Mouse (Mus musculus): ENCODE measurements around the gene Ap1g2. TPM values are rescaled to one million over a fixed set of nuclear protein-coding genes. Genes with fewer than 3 reads are reported as not detected.

Gene Ap1g2
- polyA plus RNA-seq, 1 experiment = 2.4 TPM

GRCm38 (mm10) chr14:55094704-55095231, 11.6 kb downstream of the Ap1g2 start, which contains the start of gene Thtpa:
Thtpa (plus strand) TSS chr14:55094784.
- Histone ChIP-seq H3K4me3 (replicated peaks) (peak within 1 kb of the TSS; percentile 91), H3K36me3 (ENCODE audit: control insufficient read depth) (peaks cover 29% of the 10 kb centered on the region), H3K9me3 (ENCODE audit: control insufficient read depth, low read length) (no peaks in the 10 kb centered on the region), H3K27me3 (ENCODE audit: control insufficient read depth) (peaks cover 15% of the 10 kb centered on the region), H3K4me1 (ENCODE audit: control insufficient read depth) (peaks cover 63% of the 10 kb centered on the region)
- TF ChIP-seq GATA1 (IDR thresholded peaks at IDR 0.05; ENCODE audit: low read length) (no peak), TAL1 (IDR thresholded peaks at IDR 0.05; ENCODE audit: low read length) (peak; percentile 34; the same call in 1 of the 3 replicates)

- peak overlapping the region; percentile 91 for H3K4me3 ChIP-seq (replicated peaks)
- peaks cover 63% of the 10 kb centered on the region for H3K4me1 ChIP-seq (ENCODE audit: control insufficient read depth)
- TF ChIP-seq GATA1 (IDR thresholded peaks at IDR 0.05; ENCODE audit: low read length) (no peak), TAL1 (IDR thresholded peaks at IDR 0.05; ENCODE audit: low read length) (no peak)
- peaks cover 21% of the 10 kb centered on the region for H3K36me3 ChIP-seq (ENCODE audit: control insufficient read depth)
- no peaks in the 10 kb centered on the region for H3K9me3 ChIP-seq (ENCODE audit: control insufficient read depth, low read length)
- H3K27me3 ChIP-seq (ENCODE audit: control insufficient read depth) = peaks cover 22% of the 10 kb centered on the region
Measured at GRCm38 (mm10) chr14:55093927-55094326, 12.5 kb downstream of the Ap1g2 start.

- H3K4me1 ChIP-seq (ENCODE audit: control insufficient read depth) = peaks cover 57% of the 10 kb centered on the region
- peaks cover 22% of the 10 kb centered on the region for H3K27me3 ChIP-seq (ENCODE audit: control insufficient read depth)
Measured at GRCm38 (mm10) chr14:55092011-55092577, 14.3 kb downstream of the Ap1g2 start, which contains the start of gene Zfhx2. Zfhx2 (minus strand) TSS chr14:55092324.

GRCm38 (mm10) chr14:55091209-55091865, 15.1 kb downstream of the Ap1g2 start:
- no peaks in the 10 kb centered on the region for H3K36me3 ChIP-seq (ENCODE audit: control insufficient read depth)

More at GRCm38 (mm10) chr14:55092011-55092577, 14.3 kb downstream of the Ap1g2 start, which contains the start of gene Zfhx2:
- no peaks in the 10 kb centered on the region for H3K9me3 ChIP-seq (ENCODE audit: control insufficient read depth, low read length)
- TF ChIP-seq TAL1 (IDR thresholded peaks at IDR 0.05; ENCODE audit: low read length) (no peak), GATA1 (IDR thresholded peaks at IDR 0.05; ENCODE audit: low read length) (no peak)
- H3K36me3 ChIP-seq (ENCODE audit: control insufficient read depth) = peaks cover 2% of the 10 kb centered on the region; the same call in 1 of the 2 replicates
- H3K4me3 ChIP-seq (replicated peaks) = peak within 1 kb of the TSS; percentile 76

GRCm38 (mm10) chr14:55089199-55089947, 17.0 kb downstream of the Ap1g2 start:
- H3K36me3 ChIP-seq (ENCODE audit: control insufficient read depth) = no peaks in the 10 kb centered on the region
- H3K4me1 ChIP-seq (ENCODE audit: control insufficient read depth) = peaks cover 42% of the 10 kb centered on the region
- no peaks in the 10 kb centered on the region for H3K9me3 ChIP-seq (ENCODE audit: control insufficient read depth, low read length)
- no peak overlapping the region for H3K4me3 ChIP-seq (replicated peaks)
- TF ChIP-seq GATA1 (IDR thresholded peaks at IDR 0.05; ENCODE audit: low read length) (no peak), TAL1 (IDR thresholded peaks at IDR 0.05; ENCODE audit: low read length) (no peak)
- peaks cover 22% of the 10 kb centered on the region for H3K27me3 ChIP-seq (ENCODE audit: control insufficient read depth)

More at GRCm38 (mm10) chr14:55091209-55091865, 15.1 kb downstream of the Ap1g2 start:
- peaks cover 51% of the 10 kb centered on the region for H3K4me1 ChIP-seq (ENCODE audit: control insufficient read depth)
- peaks cover 22% of the 10 kb centered on the region for H3K27me3 ChIP-seq (ENCODE audit: control insufficient read depth)
- no peak for TF ChIP-seq GATA1 (IDR thresholded peaks at IDR 0.05; ENCODE audit: low read length)
- no peak for TF ChIP-seq TAL1 (IDR thresholded peaks at IDR 0.05; ENCODE audit: low read length)
- H3K4me3 ChIP-seq (replicated peaks) = peak overlapping the region; percentile 76
- no peaks in the 10 kb centered on the region for H3K9me3 ChIP-seq (ENCODE audit: control insufficient read depth, low read length)

- no peaks in the 10 kb centered on the region for H3K36me3 ChIP-seq (ENCODE audit: control insufficient read depth)
- TF ChIP-seq GATA1 (IDR thresholded peaks at IDR 0.05; ENCODE audit: low read length) = no peak
- H3K4me1 ChIP-seq (ENCODE audit: control insufficient read depth) = peaks cover 12% of the 10 kb centered on the region
Measured at GRCm38 (mm10) chr14:55086009-55086514, 20.3 kb downstream of the Ap1g2 start.

GRCm38 (mm10) chr14:55085324-55086008, 20.9 kb downstream of the Ap1g2 start:
- TF ChIP-seq TAL1 (IDR thresholded peaks at IDR 0.05; ENCODE audit: low read length) = no peak
- no peak for TF ChIP-seq GATA1 (IDR thresholded peaks at IDR 0.05; ENCODE audit: low read length)
- Histone ChIP-seq H3K36me3 (ENCODE audit: control insufficient read depth) (no peaks in the 10 kb centered on the region), H3K9me3 (ENCODE audit: control insufficient read depth, low read length) (no peaks in the 10 kb centered on the region), H3K4me1 (ENCODE audit: control insufficient read depth) (peaks cover 8% of the 10 kb centered on the region), H3K27me3 (ENCODE audit: control insufficient read depth) (peaks cover 11% of the 10 kb centered on the region), H3K4me3 (replicated peaks) (no peak overlapping the region)

More at GRCm38 (mm10) chr14:55086009-55086514, 20.3 kb downstream of the Ap1g2 start:
- no peaks in the 10 kb centered on the region for H3K9me3 ChIP-seq (ENCODE audit: control insufficient read depth, low read length)
- no peak overlapping the region for H3K4me3 ChIP-seq (replicated peaks)
- peaks cover 17% of the 10 kb centered on the region for H3K27me3 ChIP-seq (ENCODE audit: control insufficient read depth)

GRCm38 (mm10) chr14:55083481-55083880, 22.9 kb downstream of the Ap1g2 start:
- H3K4me3 ChIP-seq (replicated peaks) = no peak overlapping the region
- no peaks in the 10 kb centered on the region for H3K9me3 ChIP-seq (ENCODE audit: control insufficient read depth, low read length)
- no peak for TF ChIP-seq TAL1 (IDR thresholded peaks at IDR 0.05; ENCODE audit: low read length)
- H3K4me1 ChIP-seq (ENCODE audit: control insufficient read depth) = peaks cover 24% of the 10 kb centered on the region
- peaks cover 7% of the 10 kb centered on the region for H3K36me3 ChIP-seq (ENCODE audit: control insufficient read depth)
- H3K27me3 ChIP-seq (ENCODE audit: control insufficient read depth) = peaks cover 6% of the 10 kb centered on the region

All from erythroblast, embryonic 14.5 days (primary cell).